Mouse (Mus musculus): ENCODE results near the gene Snx29.

DNA sequence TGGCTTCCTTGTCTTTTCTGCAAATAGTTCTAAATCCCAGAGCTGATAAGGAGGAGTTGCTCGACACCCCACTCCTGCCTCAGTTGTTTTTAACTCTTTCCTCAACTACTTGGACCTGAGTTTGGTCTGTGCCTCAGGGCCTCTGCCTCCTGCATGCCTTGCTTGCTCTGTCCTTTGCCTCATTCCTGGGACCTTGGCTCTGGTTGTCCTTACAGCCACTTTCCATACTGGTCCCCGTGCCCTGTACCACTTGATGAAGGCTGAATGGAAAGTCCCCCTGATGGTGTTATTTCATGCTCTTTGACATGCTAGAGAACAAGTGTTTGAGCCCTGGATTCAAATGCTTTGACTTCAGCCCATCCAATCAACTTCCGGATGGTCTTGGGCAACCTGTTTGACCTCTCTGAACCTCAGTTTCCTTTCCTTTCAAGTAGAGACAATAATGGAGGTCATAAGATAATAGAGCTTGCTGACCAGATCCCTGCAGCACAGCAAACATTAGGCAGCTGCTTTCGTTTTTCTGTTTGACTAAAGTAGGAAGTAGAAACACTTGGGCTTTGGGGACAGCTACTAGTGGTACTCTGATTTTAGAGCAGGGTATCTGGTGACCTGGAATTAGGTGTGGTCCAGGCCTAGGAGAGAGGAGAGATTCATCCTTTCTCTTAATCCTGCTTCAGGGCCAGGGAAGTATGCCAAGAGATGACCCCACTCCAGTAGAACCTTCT is 365.7 kb downstream of the Snx29 start:
- TF ChIP-seq EP300 (IDR thresholded peaks at IDR 0.05; ENCODE audit: insufficient read depth, low read depth, low read length), result no peak
- TF ChIP-seq POLR2A (IDR thresholded peaks at IDR 0.05; ENCODE audit: insufficient read depth, low read depth, low read length), result no peak

Data from heart, adult 2 months (tissue).